Mouse (Mus musculus): ENCODE measurements around the gene Cdk4.

GRCm38 (mm10) chr10:127078001-127078676 lies 14.8 kb downstream of the Cdk4 start:
- no peak for TF ChIP-seq EP300 (IDR thresholded peaks at IDR 0.05; ENCODE audit: low read depth)
- TF ChIP-seq CTCF (IDR thresholded peaks at IDR 0.05; ENCODE audit: low read depth), result no peak

Data from heart, postnatal 0 days (tissue).